Mouse (Mus musculus) megakaryocyte, embryonic 14.5 days (primary cell): ENCODE measurements around the gene Rfx1.

Experiments
- FLI1 ChIP-seq: IDR thresholded peaks from 2 replicates; pipeline ENCODE4 v1.6.1; 2012; ENCODE audit warnings: low read length, inconsistent platforms, mixed read lengths
- GATA1 ChIP-seq: IDR thresholded peaks from 3 replicates; pipeline ENCODE4 v1.6.1; 2012; ENCODE audit warnings: mixed read lengths, low read length, inconsistent platforms, borderline replicate concordance

GRCm38 (mm10) chr8:84076849-84077248 lies 10.2 kb downstream of the Rfx1 start:
- TF ChIP-seq FLI1 (no peak), GATA1 (no peak)
